Mouse (Mus musculus) spleen, embryonic (tissue): Measurements from ENCODE around the gene Olfr1109.

ENCODE experiments used
- CTCF ChIA-PET: fragments of 350-600 bp; sonication (Branson Sonifier 250); formaldehyde crosslinking; loops from one replicate; lab custom pipeline; 2022; lab: Charles Lee

The Olfr1109 gene

DNA sequence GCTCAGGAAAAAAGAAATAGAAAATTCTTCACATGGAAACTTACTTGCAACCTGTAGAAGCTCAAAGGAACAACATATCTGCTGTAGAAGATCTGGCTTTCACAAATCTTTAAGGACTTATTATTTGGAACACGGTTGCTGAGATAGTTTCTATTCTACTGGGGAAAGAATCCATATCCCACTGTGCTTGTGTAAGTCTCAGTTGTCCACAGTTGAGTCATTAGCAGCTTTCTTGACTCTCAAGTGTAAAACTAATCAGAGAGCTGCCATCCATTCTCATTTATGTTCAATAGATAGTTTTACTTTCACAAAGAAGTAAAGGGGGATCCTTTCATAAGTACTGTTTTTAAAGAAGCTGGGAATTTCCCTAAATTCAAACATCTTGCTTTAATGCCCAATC, at the start of gene Olfr1109:
Gene Olfr1109, minus strand, starts transcription at position 101 of the 400 bp plus-strand sequence.
- CTCF ChIA-PET, result no interaction called here

DNA sequence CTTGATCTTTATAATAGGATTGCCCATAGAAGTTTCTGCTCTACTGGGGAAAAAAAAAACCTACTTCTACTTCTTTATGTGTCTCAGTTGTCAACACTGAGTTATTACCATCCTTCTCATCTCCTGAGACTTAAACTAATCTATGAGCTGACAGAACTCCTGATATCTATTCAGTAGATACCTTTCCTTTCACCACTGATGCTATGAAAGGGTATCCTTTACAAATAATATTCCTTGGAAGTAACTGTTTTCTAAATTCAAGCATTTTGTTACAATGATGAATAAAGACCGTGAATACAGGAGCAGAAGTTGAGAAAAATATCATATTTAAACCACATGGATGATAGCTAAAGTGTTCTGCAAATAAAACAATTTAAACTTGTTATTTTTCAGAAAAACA, 44.4 kb upstream of the Olfr1109 start, which contains the start of gene Olfr1110:
Gene Olfr1110, minus strand, starts transcription at position 101 of the 400 bp plus-strand sequence.
- CTCF ChIA-PET, result no interaction called here

DNA sequence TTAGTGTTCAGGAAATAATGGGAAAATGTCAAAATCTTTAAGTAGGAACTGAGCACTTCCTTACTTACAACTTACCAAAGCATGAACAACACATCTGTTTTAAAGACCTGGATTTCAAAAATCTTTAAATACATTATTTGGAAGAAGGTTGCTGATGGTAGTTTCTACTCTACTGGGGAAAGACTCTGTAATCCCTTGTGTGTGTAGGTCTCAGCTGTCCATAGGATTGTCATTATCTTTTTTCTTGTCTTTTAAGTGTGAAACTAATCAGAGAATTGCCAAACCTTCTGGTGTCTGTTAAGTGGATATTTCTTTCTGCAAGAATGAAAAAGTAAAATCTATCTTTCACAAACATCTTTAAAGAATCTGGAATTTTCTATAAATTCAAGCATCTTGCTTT, 18.7 kb upstream of the Olfr1109 start, which contains the start of gene Olfr259:
Gene Olfr259, minus strand, starts transcription at position 101 of the 400 bp plus-strand sequence.
- CTCF ChIA-PET, result no interaction called here

DNA sequence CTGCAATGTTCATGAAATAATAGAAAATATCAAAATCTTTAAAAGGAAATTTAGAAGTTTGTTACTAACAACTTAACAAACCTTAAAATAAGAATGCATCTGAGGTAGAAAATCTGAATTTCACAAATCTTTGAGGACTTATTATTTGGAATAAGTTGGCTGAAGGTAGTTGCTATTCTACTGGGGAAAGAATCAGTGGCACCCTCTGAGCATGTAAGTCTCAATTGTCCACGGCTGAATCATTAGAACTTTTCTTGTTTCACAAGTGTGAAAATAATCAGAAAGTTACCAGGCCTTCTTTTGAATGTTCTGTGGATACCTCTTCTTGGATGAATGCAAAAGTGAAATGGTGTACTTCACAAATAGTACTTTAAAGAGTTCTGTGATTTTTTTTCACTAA, 20.1 kb downstream of the Olfr1109 start, which contains the start of gene Olfr1107:
Gene Olfr1107, minus strand, starts transcription at position 101 of the 400 bp plus-strand sequence.
- CTCF ChIA-PET, result no interaction called here

DNA sequence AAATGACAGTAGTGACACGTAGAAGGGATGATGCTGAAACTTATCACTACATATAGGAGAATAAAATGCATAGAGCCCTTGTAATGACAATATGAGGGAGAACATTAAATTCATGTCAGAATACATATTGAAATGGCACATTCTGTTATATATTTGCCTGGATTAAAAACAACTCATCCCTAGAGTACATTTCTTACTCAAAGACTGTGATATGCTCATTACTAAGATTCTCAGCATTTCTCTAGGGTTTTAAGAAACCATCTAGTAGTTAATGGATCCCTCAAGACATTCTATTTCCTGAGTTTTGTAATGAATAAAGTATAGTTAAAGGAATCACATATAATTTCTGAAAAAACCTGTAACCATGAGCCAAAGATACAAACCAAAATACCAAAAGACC, 43.6 kb downstream of the Olfr1109 start, which contains the start of gene Olfr1106:
Gene Olfr1106, minus strand, starts transcription at position 101 of the 400 bp plus-strand sequence.
- CTCF ChIA-PET, result no interaction called here
